Mouse (Mus musculus): ENCODE results near the gene Lrrc75b.

- TF ChIP-seq CTCF (IDR thresholded peaks at IDR 0.05; ENCODE audit: low read depth, low read length) (no peak), POLR2A (IDR thresholded peaks at IDR 0.05; ENCODE audit: extremely low read depth, insufficient read depth, low read length) (no peak)
Observed at GRCm38 (mm10) chr10:75551175-75551574, 9.0 kb downstream of the Lrrc75b start.

Data from liver, adult 2 months (tissue).